Mouse (Mus musculus): ENCODE measurements around the gene Dnmt3l.
"Not testable (repeated sequence)": the region's sequence is repeated elsewhere in the genome, so short reads cannot be mapped to it uniquely, and the experiment has no call there.

Dnmt3l gene

DNA sequence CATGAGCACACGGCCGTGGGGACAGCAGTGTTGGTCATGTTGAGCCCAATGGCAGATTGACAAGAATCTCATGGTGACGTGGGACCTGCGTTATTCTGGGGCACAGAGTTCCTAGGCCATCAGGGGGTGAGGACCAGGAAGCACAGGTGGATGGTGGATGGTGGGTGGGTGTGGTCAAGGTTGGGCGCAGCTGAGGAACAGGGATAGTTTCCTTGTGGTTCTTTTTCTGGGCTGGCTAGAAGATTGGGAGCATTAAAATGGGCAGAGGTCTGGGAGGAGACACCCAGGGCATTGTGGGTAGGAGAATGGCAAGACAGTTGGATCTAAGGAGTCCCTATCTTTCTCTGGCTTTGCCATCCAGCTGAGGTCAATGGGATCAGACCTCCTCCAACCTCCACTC, at the start of gene Dnmt3l:
Dnmt3l (plus strand) TSS at position 301 of the 400 bp plus-strand sequence.
- no peak for DNase-seq

DNA sequence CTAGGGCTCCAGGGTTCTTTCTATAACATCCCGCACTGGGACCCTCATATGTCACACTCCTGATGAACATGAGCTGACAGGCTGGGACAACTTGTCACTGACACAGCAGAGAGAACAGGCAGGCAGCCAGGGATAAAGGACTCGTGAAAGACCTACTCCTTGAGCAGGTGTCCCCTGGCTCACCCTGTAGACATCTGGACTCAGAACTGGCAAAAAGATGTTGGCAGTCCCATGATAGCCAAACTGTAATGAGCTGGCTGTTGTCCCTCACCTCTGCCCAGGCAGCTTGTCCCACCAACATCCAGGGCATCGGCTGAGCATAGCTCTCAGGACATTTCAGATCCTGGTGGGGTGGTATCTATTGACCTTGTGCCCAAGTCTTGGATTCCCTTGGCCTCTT, 46.1 kb upstream of the Dnmt3l start:
- no peak for DNase-seq

- no peak for DNase-seq
Measured at GRCm38 (mm10) chr10:78000200-78000599, 41.5 kb upstream of the Dnmt3l start.

DNA sequence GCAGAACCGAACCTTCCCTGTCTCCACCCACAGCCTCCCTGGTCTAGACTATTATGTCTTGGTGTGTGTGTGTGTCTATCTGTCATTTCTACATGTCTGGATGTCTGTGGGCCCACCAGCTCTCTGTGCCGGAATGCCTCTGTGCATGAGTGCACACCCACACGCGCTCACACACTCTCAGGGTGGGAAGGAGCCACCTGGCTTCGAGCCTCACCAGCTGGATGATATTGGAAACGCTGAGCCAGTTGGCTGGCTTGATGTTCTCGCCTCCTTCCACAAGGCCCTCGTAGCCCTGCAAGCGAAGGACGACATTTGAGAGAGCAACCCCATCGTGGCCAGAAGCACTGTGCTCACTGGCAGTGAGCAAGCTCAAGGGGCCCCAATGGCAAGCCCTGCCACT, 40.0 kb upstream of the Dnmt3l start:
- no peak for DNase-seq

- no peak for DNase-seq
Measured at GRCm38 (mm10) chr10:78002316-78002715, 39.4 kb upstream of the Dnmt3l start.

DNA sequence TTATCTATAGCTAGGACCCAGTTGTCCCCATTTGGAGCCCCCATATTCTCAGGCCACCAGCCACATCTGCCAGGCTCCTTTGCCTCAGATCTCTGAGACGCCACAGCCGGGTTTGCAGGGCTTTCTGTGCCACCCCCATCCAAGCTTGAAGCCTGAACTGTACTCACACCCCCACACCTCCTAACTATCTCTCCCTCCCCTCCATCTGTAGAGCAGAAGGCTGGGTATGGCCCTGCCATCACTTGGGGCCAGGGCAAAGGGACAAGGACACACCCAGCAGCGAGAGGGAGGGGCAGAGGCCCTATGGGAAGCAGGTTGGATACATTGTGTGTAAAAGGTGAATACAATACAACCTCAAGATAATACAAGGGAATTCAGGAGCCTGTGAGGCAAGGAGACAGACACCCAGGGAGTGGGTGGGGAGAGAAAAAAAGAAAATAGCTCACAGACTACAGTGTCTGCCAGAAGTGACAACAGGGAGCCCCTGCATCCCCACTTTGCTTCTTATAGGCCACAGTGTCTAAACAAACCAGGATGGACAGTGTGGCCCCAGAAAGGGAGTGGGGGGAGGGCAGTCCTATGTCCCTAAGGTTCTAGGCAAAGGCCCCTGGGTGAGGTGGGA, 37.2 kb upstream of the Dnmt3l start:
- DNase-seq: no peak

DNA sequence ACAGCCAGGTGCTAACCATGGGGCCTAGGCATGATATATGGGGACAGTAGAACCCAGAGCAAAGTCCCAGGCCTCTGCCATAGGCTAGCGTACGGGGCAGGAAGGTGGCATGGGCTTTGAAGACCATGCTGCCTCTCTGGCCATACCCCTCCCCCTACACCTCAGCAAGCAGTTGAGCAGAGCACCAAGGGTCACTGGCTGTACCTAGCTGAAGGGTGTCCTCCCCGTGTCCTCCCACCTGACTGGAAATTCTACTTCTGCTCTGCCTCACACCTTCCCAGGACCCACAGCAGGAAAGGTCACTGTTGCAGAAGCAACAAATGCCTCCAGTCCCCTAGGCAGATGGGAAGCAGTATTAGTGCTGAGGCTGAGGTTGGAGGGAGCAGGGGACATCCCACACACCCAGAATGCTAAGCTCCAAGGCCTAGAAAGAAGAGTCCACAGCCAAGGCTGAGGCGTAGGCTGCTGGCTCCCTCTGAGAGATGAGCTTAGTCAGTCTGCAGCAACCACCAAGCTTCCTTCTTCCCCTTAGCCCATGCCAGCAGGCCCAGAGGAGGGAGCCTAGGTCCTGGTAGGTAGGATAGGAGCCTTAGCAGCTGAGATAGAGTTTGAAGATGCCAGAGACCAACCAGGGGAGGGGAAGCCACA, 35.8 kb upstream of the Dnmt3l start:
- DNase-seq: no peak

DNA sequence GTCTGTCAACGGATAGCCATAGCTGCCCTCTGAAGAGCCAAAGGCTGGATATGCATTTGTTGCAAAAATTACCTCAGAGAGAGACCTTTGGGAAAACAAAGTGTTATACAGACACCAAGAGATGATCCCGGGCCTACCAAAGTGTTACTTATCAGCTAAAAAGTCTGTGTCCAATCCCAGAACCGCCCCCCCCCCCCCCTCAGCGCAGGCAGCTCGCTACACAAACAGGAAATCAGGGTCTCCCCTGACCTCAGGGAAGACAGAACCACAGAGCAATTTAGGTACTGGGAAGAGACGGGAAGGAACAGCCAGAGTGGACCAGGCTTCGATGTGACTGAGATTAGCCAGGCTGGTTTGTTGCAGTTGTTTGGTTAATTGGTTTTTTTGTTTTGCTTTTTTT, 34.5 kb upstream of the Dnmt3l start:
- DNase-seq: no peak

- DNase-seq: no peak
Measured at GRCm38 (mm10) chr10:78008169-78008568, 33.6 kb upstream of the Dnmt3l start.

GRCm38 (mm10) chr10:78009184-78009944, 32.4 kb upstream of the Dnmt3l start:
- DNase-seq: peak; percentile 95 to 98

- no peak for DNase-seq
Measured at GRCm38 (mm10) chr10:78009945-78010293, 31.8 kb upstream of the Dnmt3l start, which contains the start of gene Pfkl. Pfkl (minus strand) TSS chr10:78010083.

DNA sequence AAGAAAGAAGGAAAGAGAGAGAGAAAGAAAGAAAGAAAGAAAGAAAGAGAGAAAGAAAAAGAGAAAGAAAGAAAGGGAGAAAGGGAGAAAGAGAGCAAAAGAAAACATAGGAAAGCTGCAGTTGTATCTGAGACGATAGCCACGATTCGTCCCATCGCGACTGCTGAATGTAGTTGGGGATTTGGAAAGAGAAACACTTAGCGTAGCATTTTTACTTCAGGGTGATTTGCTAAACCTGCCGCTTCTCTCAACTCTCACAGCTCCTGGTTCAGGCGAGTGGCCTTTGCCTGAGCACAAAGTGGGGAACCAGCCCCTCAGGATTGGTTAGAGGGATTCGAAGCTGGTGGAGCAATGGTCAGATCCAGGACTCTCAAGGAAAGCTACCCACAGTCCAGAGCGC, 31.4 kb upstream of the Dnmt3l start:
- DNase-seq: no peak

GRCm38 (mm10) chr10:78011116-78011515, 30.6 kb upstream of the Dnmt3l start:
- DNase-seq: not testable (repeated sequence)

DNA sequence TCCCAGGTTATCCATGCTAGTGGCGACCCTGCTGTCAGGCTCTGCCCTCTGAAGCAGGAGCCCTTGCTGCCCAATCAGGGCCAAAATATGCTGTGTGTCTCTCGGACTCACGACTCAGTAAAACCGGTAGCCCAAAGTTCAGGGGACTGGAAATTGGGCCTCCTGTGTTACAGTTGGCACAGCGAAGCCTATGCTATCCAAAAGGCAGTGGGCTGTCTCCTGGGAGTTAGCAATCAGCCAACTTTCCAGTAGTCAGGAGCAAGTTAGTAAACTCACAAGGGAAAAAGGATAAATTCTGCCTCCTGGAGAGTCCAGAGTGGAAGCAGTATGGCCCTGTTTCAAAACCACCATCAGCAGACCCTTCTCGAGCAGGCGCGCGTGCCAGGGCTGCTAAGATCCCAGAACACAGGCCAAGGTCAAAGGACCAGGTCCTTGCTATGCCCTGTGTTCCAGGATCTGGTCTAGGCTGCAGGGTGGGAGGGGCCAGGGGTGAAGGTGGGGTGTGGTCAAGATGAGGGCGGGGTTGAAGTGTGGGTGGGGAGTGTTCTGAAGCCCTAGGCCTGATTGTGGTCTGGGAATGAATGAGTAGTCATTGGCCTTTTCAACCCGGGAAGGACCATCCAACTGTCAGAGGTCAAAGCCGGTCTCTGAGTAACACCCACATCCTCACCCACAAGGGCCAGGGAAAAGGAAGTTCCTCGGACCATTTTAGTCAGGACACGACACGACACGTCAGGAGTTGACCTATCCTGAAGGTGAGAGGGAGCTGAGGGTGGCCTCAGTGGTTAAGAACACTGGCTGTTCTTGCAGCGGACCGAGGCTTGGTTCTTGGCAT, 28.9 kb upstream of the Dnmt3l start:
- DNase-seq: no peak

GRCm38 (mm10) chr10:78015489-78015888, 26.3 kb upstream of the Dnmt3l start:
- DNase-seq: no peak

GRCm38 (mm10) chr10:78016366-78016765, 25.4 kb upstream of the Dnmt3l start:
- DNase-seq: no peak

DNA sequence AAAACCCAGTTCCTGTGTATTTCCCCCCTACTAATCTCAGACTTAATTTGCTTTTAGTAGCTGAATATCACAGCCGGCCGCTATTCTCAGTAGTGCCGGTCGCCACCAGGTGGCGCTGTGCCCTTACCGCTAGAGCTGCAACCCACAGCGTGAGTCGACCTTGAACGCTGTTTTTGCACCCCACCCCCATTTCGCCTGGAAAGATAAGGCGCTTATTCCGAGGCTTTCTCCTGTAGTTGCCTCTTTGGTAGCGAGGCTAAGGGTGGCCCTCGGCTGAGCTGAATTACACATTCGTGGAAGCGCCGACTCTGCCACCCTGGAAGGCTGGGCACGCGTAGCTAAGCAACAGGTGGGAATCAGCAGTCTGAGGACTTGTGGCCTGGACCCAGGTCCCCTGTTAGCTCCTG, 22.9 kb upstream of the Dnmt3l start:
- DNase-seq: peak; percentile 43 to 80

DNA sequence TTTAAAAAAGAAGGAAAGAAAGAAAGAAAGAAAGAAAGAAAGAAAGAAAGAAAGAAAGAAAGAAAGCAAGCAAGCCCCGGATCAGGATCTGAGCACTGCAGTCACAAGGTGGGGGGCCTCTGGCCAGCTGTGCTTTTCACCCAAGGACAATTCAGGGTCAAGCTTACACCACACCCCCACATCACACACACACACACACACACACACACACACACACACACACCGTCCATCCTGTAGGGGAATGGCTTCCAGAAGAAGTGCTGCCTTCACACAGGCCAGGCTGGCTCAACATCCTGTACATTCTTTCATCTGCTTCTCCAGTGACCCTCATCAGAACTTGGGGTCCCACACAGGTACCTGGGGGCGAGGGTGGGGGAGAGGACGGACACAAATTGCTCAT, 22.5 kb upstream of the Dnmt3l start:
- no peak for DNase-seq

DNA sequence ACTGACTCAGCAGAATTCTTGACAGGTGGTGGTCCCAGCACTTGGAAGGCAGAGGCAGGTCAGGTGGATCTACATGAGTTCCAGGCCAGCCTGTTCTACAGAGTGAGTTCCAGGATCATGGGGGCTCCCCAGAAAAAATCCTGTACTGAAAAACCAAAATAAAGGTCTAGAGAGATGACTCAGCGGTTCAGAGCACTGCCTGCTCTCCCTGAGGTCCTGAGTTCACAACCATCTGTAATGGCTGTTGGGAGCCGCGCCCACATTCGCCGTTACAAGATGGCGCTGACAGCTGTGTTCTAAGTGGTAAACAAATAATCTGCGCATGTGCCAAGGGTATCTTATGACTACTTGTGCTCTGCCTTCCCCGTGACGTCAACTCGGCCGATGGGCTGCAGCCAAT, 21.8 kb upstream of the Dnmt3l start:
- not testable (repeated sequence) for DNase-seq

GRCm38 (mm10) chr10:78025453-78025852, 16.3 kb upstream of the Dnmt3l start:
- not testable (repeated sequence) for DNase-seq

DNA sequence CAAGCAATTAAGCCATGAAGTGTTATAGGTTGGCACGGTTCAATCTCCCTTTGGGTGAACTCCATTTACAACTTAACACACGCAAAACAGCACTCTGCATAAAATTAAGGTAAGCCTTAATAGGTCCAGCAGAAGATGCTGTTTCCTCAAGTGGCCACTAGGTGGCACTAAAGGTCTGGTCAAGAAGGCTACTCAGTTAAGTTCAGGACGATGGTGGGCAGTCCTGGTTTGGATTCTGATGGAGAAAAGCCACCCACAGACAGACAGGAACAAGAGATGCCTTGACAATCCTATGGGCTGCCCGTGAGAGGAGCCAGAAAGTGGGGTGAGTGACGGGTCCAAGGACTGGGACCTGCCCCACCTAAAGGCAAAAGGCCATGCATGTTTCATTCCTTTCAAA, 13.6 kb upstream of the Dnmt3l start:
- peak; percentile 42 to 72 for DNase-seq

- no peak for DNase-seq
Measured at GRCm38 (mm10) chr10:78029080-78029479, 12.7 kb upstream of the Dnmt3l start.

- DNase-seq: no peak
Measured at GRCm38 (mm10) chr10:78031987-78032386, 9.8 kb upstream of the Dnmt3l start.
